Mouse (Mus musculus): Measurements from ENCODE around the gene Pxt1. TPM values are rescaled to one million over a fixed set of nuclear protein-coding genes. Genes with fewer than 3 reads are reported as not detected.
A peak's percentile ranks its signal among the peaks of the same experiment; 100 is the strongest.

Gene Pxt1
- polyA plus RNA-seq, 1 experiment from 2014 or later, result 0.18 TPM

DNA sequence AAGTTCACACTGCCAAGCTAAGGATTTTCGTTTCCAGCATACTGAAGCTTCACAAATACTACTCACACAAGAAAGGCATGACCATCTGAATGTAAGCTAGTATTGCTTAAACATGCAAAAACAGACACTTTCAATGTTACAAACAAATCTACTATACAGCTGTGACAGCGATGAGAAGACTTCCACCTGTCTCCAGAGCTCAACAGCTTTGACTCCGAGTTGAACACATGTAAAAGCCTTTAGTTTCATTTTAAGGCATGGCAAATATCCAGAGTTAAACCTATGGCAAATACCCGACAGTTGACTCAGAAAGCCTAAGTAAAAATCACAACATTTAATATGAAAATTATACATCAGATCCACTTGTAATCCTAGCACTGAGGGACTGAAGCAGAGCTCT is 44.7 kb upstream of the Pxt1 start:
- ATAC-seq (ENCODE audit: low FRiP score, low TSS enrichment) (no peak), DNase-seq (ENCODE audit: low spot score) (no peak)
- TF ChIP-seq EP300 (optimal IDR thresholded peaks at IDR 0.05) (no peak), CTCF (IDR thresholded peaks at IDR 0.05; ENCODE audit: low read depth) (no peak)
- no peak overlapping the region for H3K4me3 ChIP-seq (ENCODE audit: low read depth, low read length)
- peaks cover 17% of the 10 kb centered on the region; the same call in 1 of the 2 replicates for H3K36me3 ChIP-seq (ENCODE audit: control insufficient read depth, insufficient read depth, low read length)
- no peak overlapping the region for H3K9ac ChIP-seq (ENCODE audit: low read length)
- WGBS, result 54% methylated on average over 4 of the region's 4 CpGs
- H3K27me3 ChIP-seq (ENCODE audit: control insufficient read depth, insufficient read depth, low read length), result no peaks in the 10 kb centered on the region
- H3K27ac ChIP-seq (replicated peaks), result no peak overlapping the region
- no peaks in the 10 kb centered on the region for H3K4me1 ChIP-seq (replicated peaks; ENCODE audit: control insufficient read depth, insufficient read depth)
- no peaks in the 10 kb centered on the region for H3K9me3 ChIP-seq (ENCODE audit: control insufficient read depth, low read length)
- no peak overlapping the region for H3K4me2 ChIP-seq (replicated peaks; ENCODE audit: low read depth)

DNA sequence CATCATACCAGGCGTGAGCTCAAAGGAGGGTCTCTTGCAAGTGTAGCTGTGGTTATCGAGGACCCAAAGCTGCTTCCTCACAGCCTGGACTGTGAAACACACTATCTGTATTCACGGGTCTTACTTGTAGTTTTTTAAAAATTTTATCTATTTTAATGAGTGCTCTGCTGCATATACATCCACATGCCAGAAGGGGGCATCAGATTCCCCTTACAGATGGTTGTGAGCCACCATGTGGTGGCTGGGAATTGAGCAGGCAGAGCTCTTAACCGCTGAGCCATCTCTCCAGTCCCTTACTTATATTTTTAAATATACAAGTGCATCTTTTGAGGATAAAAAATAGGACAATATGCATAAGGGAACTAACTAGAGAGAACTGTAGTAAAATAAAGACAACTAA is 44.1 kb upstream of the Pxt1 start:
- no peaks in the 10 kb centered on the region for H3K9me3 ChIP-seq (ENCODE audit: control insufficient read depth, low read length)
- no peak overlapping the region for H3K9ac ChIP-seq (ENCODE audit: low read length)
- WGBS, result 71% methylated on average over 4 of the region's 4 CpGs
- no peak overlapping the region for H3K4me3 ChIP-seq (ENCODE audit: low read depth, low read length)
- no peaks in the 10 kb centered on the region for H3K27me3 ChIP-seq (ENCODE audit: control insufficient read depth, insufficient read depth, low read length)
- H3K27ac ChIP-seq (replicated peaks), result no peak overlapping the region
- no peak for ATAC-seq (ENCODE audit: low FRiP score, low TSS enrichment)
- peak; percentile 52 for DNase-seq (ENCODE audit: low spot score)
- no peak overlapping the region for H3K4me2 ChIP-seq (replicated peaks; ENCODE audit: low read depth)
- peak; percentile 87 for TF ChIP-seq CTCF (IDR thresholded peaks at IDR 0.05; ENCODE audit: low read depth)
- no peak for TF ChIP-seq EP300 (optimal IDR thresholded peaks at IDR 0.05)
- no peaks in the 10 kb centered on the region for H3K4me1 ChIP-seq (replicated peaks; ENCODE audit: control insufficient read depth, insufficient read depth)
- H3K36me3 ChIP-seq (ENCODE audit: control insufficient read depth, insufficient read depth, low read length), result peaks cover 17% of the 10 kb centered on the region; the same call in 1 of the 2 replicates

DNA sequence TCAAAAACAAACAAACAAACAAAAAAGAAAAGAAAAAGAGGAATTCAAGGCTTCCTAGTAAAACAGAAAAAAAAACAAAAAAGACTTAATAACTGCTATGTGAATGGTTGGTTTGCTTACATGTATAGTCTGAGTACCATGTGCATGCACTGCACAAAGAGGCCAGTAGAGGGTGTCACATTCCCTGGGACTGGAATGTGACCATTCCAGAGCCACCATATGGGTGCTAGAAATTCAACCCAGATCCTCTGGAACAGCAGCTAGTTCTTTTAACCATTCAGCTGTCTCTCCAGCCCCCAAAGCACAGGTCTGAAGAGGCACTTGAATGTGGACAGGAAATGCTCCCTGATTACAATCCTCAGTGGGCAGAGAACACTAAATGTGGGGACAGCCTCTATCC is 43.2 kb upstream of the Pxt1 start:
- TF ChIP-seq CTCF (IDR thresholded peaks at IDR 0.05; ENCODE audit: low read depth), result peak; percentile 70
- TF ChIP-seq EP300 (optimal IDR thresholded peaks at IDR 0.05), result no peak
- no peaks in the 10 kb centered on the region for H3K9me3 ChIP-seq (ENCODE audit: control insufficient read depth, low read length)
- ATAC-seq (ENCODE audit: low FRiP score, low TSS enrichment), result no peak
- H3K4me3 ChIP-seq (ENCODE audit: low read depth, low read length), result no peak overlapping the region
- no peaks in the 10 kb centered on the region for H3K4me1 ChIP-seq (replicated peaks; ENCODE audit: control insufficient read depth, insufficient read depth)
- H3K4me2 ChIP-seq (replicated peaks; ENCODE audit: low read depth), result no peak overlapping the region
- peaks cover 17% of the 10 kb centered on the region; the same call in 1 of the 2 replicates for H3K36me3 ChIP-seq (ENCODE audit: control insufficient read depth, insufficient read depth, low read length)
- H3K9ac ChIP-seq (ENCODE audit: low read length), result no peak overlapping the region
- H3K27ac ChIP-seq (replicated peaks), result no peak overlapping the region
- H3K27me3 ChIP-seq (ENCODE audit: control insufficient read depth, insufficient read depth, low read length), result no peaks in the 10 kb centered on the region
- peak; percentile 49 for DNase-seq (ENCODE audit: low spot score)

DNA sequence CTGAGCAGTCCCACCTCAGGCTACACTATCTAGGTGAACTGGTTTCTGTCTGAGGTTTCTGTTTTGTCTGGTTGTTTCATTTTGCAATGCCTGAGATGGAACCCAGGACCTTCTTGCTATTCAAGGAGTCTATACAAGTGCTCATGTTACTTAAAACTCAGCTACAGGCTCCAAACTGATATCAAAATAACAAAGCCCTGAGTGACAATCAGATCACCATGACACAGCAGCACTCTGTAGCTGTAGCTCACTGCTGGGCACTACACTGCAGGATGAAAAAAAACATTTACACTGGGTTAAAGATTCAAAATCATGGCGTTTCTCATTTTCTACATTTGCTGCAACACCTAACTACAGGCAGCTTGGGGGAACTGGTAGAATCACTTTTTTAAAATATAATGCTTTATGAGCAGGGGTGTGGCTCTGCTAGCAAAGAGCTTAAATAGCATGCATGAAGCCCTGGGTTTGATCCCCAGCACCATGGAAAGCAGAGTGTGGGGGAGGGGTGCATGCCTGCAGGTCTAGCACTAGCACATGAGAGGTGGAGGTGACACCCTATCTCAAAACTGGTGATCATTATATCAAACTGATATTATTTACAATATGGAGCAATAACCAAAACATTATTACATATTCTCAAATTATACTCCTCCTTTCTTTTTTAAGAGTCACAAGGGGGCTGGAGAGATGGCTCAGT is 41.2 kb upstream of the Pxt1 start:
- Histone ChIP-seq H3K9me3 (ENCODE audit: control insufficient read depth, low read length) (no peaks in the 10 kb centered on the region), H3K9ac (ENCODE audit: low read length) (no peak overlapping the region), H3K27ac (replicated peaks) (no peak overlapping the region), H3K4me3 (ENCODE audit: low read depth, low read length) (no peak overlapping the region), H3K27me3 (ENCODE audit: control insufficient read depth, insufficient read depth, low read length) (no peaks in the 10 kb centered on the region), H3K4me1 (replicated peaks; ENCODE audit: control insufficient read depth, insufficient read depth) (no peaks in the 10 kb centered on the region), H3K36me3 (ENCODE audit: control insufficient read depth, insufficient read depth, low read length) (peaks cover 18% of the 10 kb centered on the region; the same call in 1 of the 2 replicates), H3K4me2 (replicated peaks; ENCODE audit: low read depth) (no peak overlapping the region)
- no peak for TF ChIP-seq CTCF (IDR thresholded peaks at IDR 0.05; ENCODE audit: low read depth)
- TF ChIP-seq EP300 (optimal IDR thresholded peaks at IDR 0.05), result no peak
- 67% methylated on average over 1 of the region's 1 CpGs for WGBS
- ATAC-seq (ENCODE audit: low FRiP score, low TSS enrichment) (no peak), DNase-seq (ENCODE audit: low spot score) (no peak)

DNA sequence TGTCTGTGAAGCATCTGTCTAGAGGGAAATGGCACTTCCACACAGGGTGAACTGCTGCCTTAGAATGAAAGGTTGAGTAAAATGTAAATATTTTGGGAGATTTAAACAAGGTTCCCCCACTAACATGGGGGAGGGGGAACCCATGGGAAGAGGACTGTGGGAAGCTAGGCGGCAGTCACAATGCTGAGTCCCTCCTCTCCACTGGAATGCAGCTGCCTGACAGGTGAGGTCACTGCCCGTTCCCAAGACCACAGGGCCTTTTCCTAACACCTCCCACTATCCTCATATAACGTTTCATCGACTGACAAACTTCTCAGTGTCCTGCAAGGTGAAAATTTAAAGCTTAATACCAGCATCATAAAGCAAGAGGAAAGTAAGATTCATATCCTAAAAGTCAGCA is 39.0 kb upstream of the Pxt1 start:
- H3K27ac ChIP-seq (replicated peaks), result no peak overlapping the region
- no peak for ATAC-seq (ENCODE audit: low FRiP score, low TSS enrichment)
- H3K4me2 ChIP-seq (replicated peaks; ENCODE audit: low read depth), result no peak overlapping the region
- no peaks in the 10 kb centered on the region for H3K4me1 ChIP-seq (replicated peaks; ENCODE audit: control insufficient read depth, insufficient read depth)
- no peak overlapping the region for H3K4me3 ChIP-seq (ENCODE audit: low read depth, low read length)
- peaks cover 18% of the 10 kb centered on the region for H3K36me3 ChIP-seq (ENCODE audit: control insufficient read depth, insufficient read depth, low read length)
- WGBS, result 19% methylated on average over 4 of the region's 4 CpGs
- no peaks in the 10 kb centered on the region for H3K27me3 ChIP-seq (ENCODE audit: control insufficient read depth, insufficient read depth, low read length)
- no peaks in the 10 kb centered on the region for H3K9me3 ChIP-seq (ENCODE audit: control insufficient read depth, low read length)
- H3K9ac ChIP-seq (ENCODE audit: low read length), result no peak overlapping the region
- no peak for TF ChIP-seq CTCF (IDR thresholded peaks at IDR 0.05; ENCODE audit: low read depth)
- no peak for TF ChIP-seq EP300 (optimal IDR thresholded peaks at IDR 0.05)
- DNase-seq (ENCODE audit: low spot score), result no peak

DNA sequence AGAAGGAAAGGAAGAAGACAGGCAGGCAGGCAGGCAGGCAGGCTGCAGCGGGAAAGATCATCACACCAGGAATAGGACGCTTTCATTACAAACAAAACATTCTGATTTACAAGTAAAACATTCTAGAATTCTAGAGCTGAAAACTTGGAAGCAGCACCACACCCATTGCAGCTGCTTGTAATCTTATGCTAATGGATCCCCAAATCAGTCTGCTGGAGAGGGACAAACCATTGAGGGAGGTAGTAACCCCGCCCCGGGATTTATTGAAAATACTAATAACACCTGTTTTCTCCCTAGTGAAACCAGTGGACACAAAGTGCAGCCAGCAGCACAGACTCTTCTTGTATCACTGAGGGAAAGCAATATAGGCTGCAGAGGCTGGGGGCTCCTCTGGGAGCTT is 37.4 kb upstream of the Pxt1 start:
- H3K27ac ChIP-seq (replicated peaks), result no peak overlapping the region; the same call in 1 of the 2 replicates
- H3K4me1 ChIP-seq (replicated peaks; ENCODE audit: control insufficient read depth, insufficient read depth), result no peaks in the 10 kb centered on the region
- no peak overlapping the region for H3K4me2 ChIP-seq (replicated peaks; ENCODE audit: low read depth)
- TF ChIP-seq EP300 (optimal IDR thresholded peaks at IDR 0.05), result no peak
- no peak for TF ChIP-seq CTCF (IDR thresholded peaks at IDR 0.05; ENCODE audit: low read depth)
- H3K36me3 ChIP-seq (ENCODE audit: control insufficient read depth, insufficient read depth, low read length), result peaks cover 15% of the 10 kb centered on the region
- DNase-seq (ENCODE audit: low spot score) (no peak), ATAC-seq (ENCODE audit: low FRiP score, low TSS enrichment) (no peak)
- 62% methylated on average over 4 of the region's 4 CpGs for WGBS
- H3K4me3 ChIP-seq (ENCODE audit: low read depth, low read length), result no peak overlapping the region
- H3K9me3 ChIP-seq (ENCODE audit: control insufficient read depth, low read length), result no peaks in the 10 kb centered on the region
- H3K9ac ChIP-seq (ENCODE audit: low read length), result no peak overlapping the region
- no peaks in the 10 kb centered on the region for H3K27me3 ChIP-seq (ENCODE audit: control insufficient read depth, insufficient read depth, low read length)
